Mouse (Mus musculus) lung, postnatal 0 days (tissue): ENCODE data around the gene Zdhhc5.

Source experiments
- CTCF ChIP-seq: IDR thresholded peaks from 2 replicates; pipeline ENCODE4 v1.5.1; 2016; ENCODE audit warnings: antibody characterized with exemption, mild to moderate bottlenecking
- EP300 ChIP-seq: IDR thresholded peaks from 2 replicates; pipeline ENCODE4 v1.6.1; 2016; ENCODE audit warnings: antibody characterized with exemption, mild to moderate bottlenecking, control low read depth

GRCm38 (mm10) chr2:84733579-84734300 lies 18.8 kb upstream of the Zdhhc5 start, which contains the start of gene Ypel4:
- no peak for TF ChIP-seq CTCF
- TF ChIP-seq EP300, result no peak
